Mouse (Mus musculus) liver, embryonic 14.5 days (tissue): ENCODE measurements around the gene Pcdh9.

ENCODE experiments used
- CTCF ChIP-seq: IDR thresholded peaks from 2 replicates; pipeline ENCODE4 v1.5.1; 2016; ENCODE audit warnings: antibody characterized with exemption, low read depth, control low read depth
- EP300 ChIP-seq: IDR thresholded peaks from 2 replicates; pipeline ENCODE4 v1.6.1; 2016; ENCODE audit warnings: antibody characterized with exemption, low read depth

DNA sequence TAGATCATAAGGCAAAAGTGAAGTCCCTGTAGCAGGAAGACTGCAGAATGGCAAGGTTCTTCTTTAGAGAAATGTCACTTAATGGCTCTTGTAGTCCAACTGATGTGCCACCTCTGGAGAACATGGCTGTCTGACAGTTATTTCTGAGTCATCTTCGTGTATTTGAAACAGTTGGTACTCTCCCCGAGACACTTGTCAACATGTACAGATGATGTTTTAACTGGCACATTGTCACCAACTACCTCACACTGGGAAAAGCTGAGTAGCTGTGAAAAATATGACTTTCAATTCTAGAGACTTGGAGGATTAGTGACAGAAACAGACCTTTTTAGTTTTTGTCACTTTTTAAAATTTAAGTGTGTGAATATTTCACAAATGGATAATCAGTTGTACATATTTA is 804.8 kb downstream of the Pcdh9 start:
- TF ChIP-seq CTCF = no peak
- TF ChIP-seq EP300 = no peak
